Mouse (Mus musculus) G1E (cell line): ENCODE measurements around the gene Tet1.

ENCODE experiments used
- CTCF ChIP-seq: IDR thresholded peaks from 2 replicates; pipeline ENCODE4 v1.5.1; 2012; ENCODE audit warnings: low read depth, low read length, inconsistent platforms, mixed read lengths
- GATA1 ChIP-seq: IDR thresholded peaks from 2 replicates; pipeline ENCODE4 v1.6.1; 2012; ENCODE audit warnings: borderline replicate concordance, low read length, inconsistent platforms, mixed read lengths
- TAL1 ChIP-seq: conservative IDR thresholded peaks from 2 replicates; pipeline ENCODE4 v1.6.1; 2012; ENCODE audit warnings: low read depth, low read length, inconsistent platforms, mixed read lengths

DNA sequence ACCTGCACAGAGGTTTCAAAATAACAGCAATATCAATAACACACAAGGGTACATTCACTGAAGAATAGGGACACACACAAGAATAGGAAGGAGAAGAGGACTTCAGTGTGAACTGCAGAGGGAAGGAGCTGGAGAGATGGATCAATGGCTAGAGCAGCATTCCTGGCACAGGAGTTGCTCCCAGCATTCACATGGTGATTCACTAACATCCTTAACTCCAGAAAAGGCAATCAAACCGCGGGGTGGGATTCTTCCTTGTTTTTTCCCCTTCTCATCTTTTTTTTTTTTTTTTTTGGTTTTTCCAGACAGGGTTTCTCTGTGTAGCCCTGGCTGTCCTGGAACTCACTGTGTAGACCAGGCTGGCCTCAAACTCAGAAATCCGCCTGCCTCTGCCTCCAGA is 14.3 kb downstream of the Tet1 start:
- TF ChIP-seq CTCF (no peak), GATA1 (no peak), TAL1 (no peak)
